14 mouse cellular contexts compared by ENCODE assay signal in genomic region chr5:74028691-74029479, GRCm38 (mm10).
"Had no signal": no experiment of that assay in that cellular context is flagged by ENCODE, and none has a peak within 500 bp of the region (broad histone marks: within the 10 kb centered on the region; RNA-seq: fewer than 3 reads in every experiment).

No protein-coding gene starts in this region.

- H3K27me3 ChIP-seq: intestine, embryonic 15.5 days; limb, embryonic 12.5 days; megakaryocyte, embryonic 14.5 days; midbrain, embryonic 13.5 days; neural tube, embryonic 15.5 days had no signal

- DNase-seq: kidney, adult 18-20 months; kidney, postnatal 25 days; layer of hippocampus, adult 9-11 months; liver; lung, adult 2 months; right cerebral cortex, postnatal 4 days; spleen, adult 18-20 months; thymus, postnatal 14 days had no signal

- H3K4me2 ChIP-seq: intestine, embryonic 15.5 days; limb, embryonic 12.5 days; midbrain, embryonic 13.5 days; neural tube, embryonic 15.5 days had no signal

- ATAC-seq: midbrain, embryonic 13.5 days had no signal

- H3K9me3 ChIP-seq: intestine, embryonic 15.5 days; limb, embryonic 12.5 days; megakaryocyte, embryonic 14.5 days; midbrain, embryonic 13.5 days; neural tube, embryonic 15.5 days had no signal

- H3K27ac ChIP-seq: intestine, embryonic 15.5 days; limb, embryonic 12.5 days; liver, embryonic 14.5 days; midbrain, embryonic 13.5 days; neural tube, embryonic 15.5 days had no signal

- H3K4me3 ChIP-seq: intestine, embryonic 15.5 days; limb, embryonic 12.5 days; megakaryocyte, embryonic 14.5 days; midbrain, embryonic 13.5 days; neural tube, embryonic 15.5 days had no signal

- H3K9ac ChIP-seq: intestine, embryonic 15.5 days; limb, embryonic 12.5 days; liver, embryonic 14.5 days; midbrain, embryonic 13.5 days; neural tube, embryonic 15.5 days had no signal
